Mouse (Mus musculus) frontal cortex, adult (tissue): Measurements from ENCODE around the gene Pou4f1.

Experiments used
- ATAC-seq: cut with Nextera tagmentation; 2 replicates; pipeline ENCODE4 v1.9.2; 2017; ENCODE audit warnings: mild to moderate bottlenecking, moderate library complexity, mixed read lengths; ENCODE audit not compliant: low TSS enrichment

Pou4f1 gene

GRCm38 (mm10) chr14:104456976-104457375 lies 10.8 kb downstream of the Pou4f1 start:
- ATAC-seq, result no peak

DNA sequence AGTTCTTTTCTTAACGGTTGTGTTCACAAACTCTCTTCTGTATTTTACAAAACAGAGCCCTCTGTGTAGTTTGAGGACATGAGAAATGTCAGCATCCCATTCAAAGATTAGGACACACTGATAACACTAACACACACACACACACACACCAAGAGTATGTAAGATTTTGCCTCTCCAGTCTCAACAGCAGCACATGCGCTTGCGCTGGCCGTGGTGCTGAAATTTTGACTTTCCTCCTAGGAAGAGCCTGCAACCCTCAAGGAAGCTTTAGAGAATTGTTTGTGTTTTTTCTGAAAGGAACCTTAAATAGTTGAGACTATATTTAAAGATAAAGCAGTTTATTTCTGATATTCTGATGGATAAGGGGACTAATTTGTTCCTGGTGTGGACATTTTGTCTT lies 14.0 kb downstream of the Pou4f1 start:
- ATAC-seq, result no peak

GRCm38 (mm10) chr14:104434293-104434692 lies 33.5 kb downstream of the Pou4f1 start:
- ATAC-seq, result no peak

DNA sequence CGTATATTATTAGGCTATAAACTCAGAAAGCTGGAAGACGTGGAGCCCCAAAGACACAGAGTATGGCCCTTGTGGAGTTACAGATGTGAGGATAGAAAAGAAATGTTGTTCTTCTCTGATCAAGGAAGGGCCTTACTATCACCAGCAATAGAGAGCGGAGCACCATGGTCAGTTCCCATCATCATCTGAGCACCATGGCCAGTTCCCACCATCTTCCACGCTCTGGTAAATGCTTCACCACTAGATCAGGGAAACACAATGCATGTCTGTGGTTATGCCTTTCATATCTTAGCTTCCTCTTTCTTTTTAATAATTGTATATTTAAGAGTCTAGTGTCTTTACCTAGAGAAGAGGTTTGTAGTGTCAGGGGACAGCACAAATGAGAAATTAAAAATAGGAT lies 37.0 kb downstream of the Pou4f1 start:
- ATAC-seq, result no peak

DNA sequence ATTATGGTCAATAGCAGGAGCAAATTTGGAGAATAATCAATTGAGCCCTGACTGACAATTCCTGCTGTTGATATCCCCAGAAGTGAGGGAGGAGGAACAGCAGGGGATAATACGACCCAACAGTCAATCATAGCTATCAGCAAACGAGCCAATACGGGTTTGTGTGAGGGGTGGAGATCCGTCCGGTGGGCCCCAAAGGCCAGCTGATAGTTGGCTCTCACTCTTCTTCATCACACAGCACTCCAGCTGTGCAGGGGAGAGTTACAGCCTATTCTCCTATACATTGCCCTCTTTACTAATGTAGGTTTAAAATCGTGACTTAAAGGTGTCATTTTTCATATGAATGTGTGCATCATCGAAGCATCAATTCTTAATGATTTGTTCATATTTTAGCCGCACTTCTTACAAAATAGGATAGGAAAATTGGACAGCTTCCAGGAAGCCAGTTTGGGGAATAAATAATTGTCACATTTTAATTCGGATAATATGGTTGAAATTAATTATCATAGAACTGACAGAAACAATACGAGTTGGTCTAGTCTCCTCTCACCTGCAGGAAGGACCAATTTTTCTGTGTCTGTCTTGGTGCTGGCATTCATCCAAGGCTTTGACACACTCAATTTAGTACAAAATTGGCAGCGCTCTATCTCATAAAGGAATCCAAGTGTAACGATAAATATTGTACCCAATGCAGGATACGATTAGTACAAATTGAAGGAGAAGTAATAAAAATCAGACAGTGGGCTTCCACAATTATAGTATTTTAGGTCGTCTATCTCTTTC lies 43.9 kb downstream of the Pou4f1 start:
- ATAC-seq, result no peak
